Mouse (Mus musculus) thymus, adult 2 months (tissue): ENCODE data around the gene Scnn1a.

Experiments used
- CTCF ChIP-seq: fragments of 200-500 bp; IDR thresholded peaks from 2 replicates; pipeline ENCODE4 v1.5.1; 2012; ENCODE audit warnings: mild to moderate bottlenecking, control low read depth, low read length, moderate library complexity, borderline replicate concordance; ENCODE audit not compliant: control insufficient read depth, poor library complexity, insufficient read depth; ENCODE audit errors: extremely low read depth
- POLR2A ChIP-seq: fragments of 200-500 bp; IDR thresholded peaks from 2 replicates; pipeline ENCODE4 v1.6.1; 2012; ENCODE audit warnings: mild to moderate bottlenecking, low read length, control low read depth, moderate library complexity; ENCODE audit not compliant: control insufficient read depth, poor library complexity, insufficient read depth; ENCODE audit errors: extremely low read depth

DNA sequence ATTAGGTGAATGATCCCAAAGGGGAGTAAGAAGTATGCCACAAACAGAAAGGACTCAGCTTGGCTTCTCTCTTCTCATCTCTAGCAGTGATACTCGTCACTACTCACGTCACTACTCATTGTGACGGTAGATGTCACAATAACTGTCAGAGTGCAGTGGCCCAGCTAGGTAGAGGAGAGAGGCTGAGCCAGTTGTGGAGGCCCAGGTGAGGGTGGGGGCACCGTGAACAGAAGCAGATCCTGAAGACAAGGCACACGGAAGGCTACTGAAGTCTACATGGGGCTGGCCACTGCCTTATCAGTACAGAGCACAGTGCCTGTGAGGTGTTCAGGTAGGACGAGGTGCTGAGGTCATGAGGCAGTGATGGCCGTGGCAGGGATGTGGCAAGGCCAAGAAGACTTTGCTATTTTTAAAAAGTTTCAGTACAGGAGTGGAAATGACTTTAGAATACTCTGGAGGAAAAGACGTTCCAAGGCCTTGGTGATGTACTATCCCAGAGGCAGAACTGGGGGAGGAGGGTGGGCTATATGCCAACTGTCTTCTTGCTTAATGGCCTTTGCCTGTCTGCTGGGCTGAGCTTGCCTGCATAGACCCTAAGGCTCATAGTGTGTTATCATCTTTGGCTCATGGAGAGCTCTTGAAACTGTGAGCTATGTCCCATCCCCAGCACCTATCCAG, 31.0 kb downstream of the Scnn1a start:
- TF ChIP-seq POLR2A (no peak), CTCF (no peak)
